Mouse (Mus musculus): Measurements from ENCODE around the gene Pard3b. TPM values are rescaled to one million over a fixed set of nuclear protein-coding genes. Genes with fewer than 3 reads are reported as not detected.

Pard3b gene
- polyA plus RNA-seq, 1 experiment from 2014 or later, result 1.6 TPM

- Histone ChIP-seq H3K4me1 (replicated peaks) (no peaks in the 10 kb centered on the region), H3K4me2 (no peak overlapping the region), H3K9ac (no peak overlapping the region), H3K4me3 (replicated peaks) (no peak overlapping the region), H3K9me3 (replicated peaks) (no peaks in the 10 kb centered on the region), H3K27ac (replicated peaks) (no peak overlapping the region), H3K36me3 (replicated peaks) (no peaks in the 10 kb centered on the region), H3K27me3 (no peaks in the 10 kb centered on the region)
- 52% methylated on average over 13 of the region's 13 CpGs for WGBS (ENCODE audit: insufficient replicate concordance)
- ATAC-seq (ENCODE audit: insufficient read depth), result no peak
Measured at GRCm38 (mm10) chr1:62564245-62565119, 925.9 kb downstream of the Pard3b start.

DNA sequence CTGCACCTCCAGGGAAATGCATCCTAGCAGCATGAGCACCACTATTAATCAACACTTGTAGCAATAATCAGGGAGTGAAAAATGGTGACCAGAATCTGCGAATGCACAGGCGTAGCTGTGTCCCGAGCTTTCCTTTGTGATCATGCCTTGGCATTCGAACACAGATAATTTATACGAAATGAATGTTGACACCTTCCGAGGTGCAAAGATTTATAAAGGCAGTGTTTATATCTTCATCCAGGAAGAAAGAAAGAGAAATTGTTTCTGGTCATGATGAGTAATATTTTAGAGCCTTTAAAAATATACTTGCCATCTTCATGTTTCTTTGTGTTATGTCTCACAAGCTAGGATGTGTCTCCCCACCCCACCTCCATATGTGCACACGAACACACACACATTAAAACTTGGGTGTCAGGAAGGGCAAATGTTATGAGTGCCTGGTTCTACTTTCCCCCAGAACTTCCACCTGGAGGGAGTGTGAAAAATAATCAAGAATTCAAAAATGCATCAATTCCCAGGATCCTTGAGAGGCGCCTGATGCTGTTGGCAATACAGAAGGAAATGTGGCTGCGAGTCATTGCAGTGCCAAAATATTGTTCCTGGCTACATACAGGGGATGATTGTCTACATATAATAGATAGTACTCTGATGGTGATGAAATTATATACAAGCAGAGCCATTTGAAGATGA, 926.6 kb downstream of the Pard3b start:
- WGBS (ENCODE audit: insufficient replicate concordance), result 70% methylated on average over 9 of the region's 9 CpGs

DNA sequence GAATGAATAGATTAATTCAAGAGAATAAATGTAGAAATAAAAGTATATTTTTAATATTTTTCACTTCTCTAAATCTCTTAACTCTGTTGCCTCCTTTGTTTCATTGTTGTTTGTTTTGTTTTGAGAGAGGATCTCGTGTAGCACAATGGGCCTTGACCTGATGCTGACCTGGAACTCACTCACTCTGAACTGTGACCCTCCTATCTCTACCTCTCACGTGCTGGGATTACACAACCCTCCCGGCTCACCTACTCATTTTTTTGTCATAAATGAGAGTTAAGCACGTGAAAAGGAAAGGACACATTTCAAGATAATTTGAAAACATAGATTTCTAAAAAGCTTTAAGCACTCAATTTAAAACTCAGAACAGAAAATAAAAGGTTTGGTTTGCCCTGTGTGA, 928.0 kb downstream of the Pard3b start:
- Histone ChIP-seq H3K4me3 (replicated peaks) (no peak overlapping the region), H3K36me3 (replicated peaks) (no peaks in the 10 kb centered on the region), H3K9ac (no peak overlapping the region), H3K9me3 (replicated peaks) (no peaks in the 10 kb centered on the region), H3K27ac (replicated peaks) (no peak overlapping the region), H3K4me2 (no peak overlapping the region), H3K4me1 (replicated peaks) (no peaks in the 10 kb centered on the region), H3K27me3 (no peaks in the 10 kb centered on the region)
- ATAC-seq (ENCODE audit: insufficient read depth), result no peak
- WGBS (ENCODE audit: insufficient replicate concordance), result 13% methylated on average over 4 of the region's 4 CpGs

More for the DNA sequence above, 926.6 kb downstream of the Pard3b start:
- Histone ChIP-seq H3K36me3 (replicated peaks) (no peaks in the 10 kb centered on the region), H3K9ac (no peak overlapping the region), H3K4me1 (replicated peaks) (no peaks in the 10 kb centered on the region), H3K27ac (replicated peaks) (no peak overlapping the region), H3K4me2 (no peak overlapping the region), H3K4me3 (replicated peaks) (no peak overlapping the region), H3K9me3 (replicated peaks) (no peaks in the 10 kb centered on the region), H3K27me3 (no peaks in the 10 kb centered on the region)
- no peak for ATAC-seq (ENCODE audit: insufficient read depth)

GRCm38 (mm10) chr1:62576939-62577590, 938.4 kb downstream of the Pard3b start:
- Histone ChIP-seq H3K4me2 (no peak overlapping the region), H3K9ac (no peak overlapping the region), H3K4me1 (replicated peaks) (no peaks in the 10 kb centered on the region), H3K27ac (replicated peaks) (no peak overlapping the region), H3K4me3 (replicated peaks) (no peak overlapping the region), H3K36me3 (replicated peaks) (no peaks in the 10 kb centered on the region), H3K9me3 (replicated peaks) (no peaks in the 10 kb centered on the region), H3K27me3 (no peaks in the 10 kb centered on the region)
- WGBS (ENCODE audit: insufficient replicate concordance), result 53% methylated on average over 3 of the region's 3 CpGs
- no peak for ATAC-seq (ENCODE audit: insufficient read depth)

DNA sequence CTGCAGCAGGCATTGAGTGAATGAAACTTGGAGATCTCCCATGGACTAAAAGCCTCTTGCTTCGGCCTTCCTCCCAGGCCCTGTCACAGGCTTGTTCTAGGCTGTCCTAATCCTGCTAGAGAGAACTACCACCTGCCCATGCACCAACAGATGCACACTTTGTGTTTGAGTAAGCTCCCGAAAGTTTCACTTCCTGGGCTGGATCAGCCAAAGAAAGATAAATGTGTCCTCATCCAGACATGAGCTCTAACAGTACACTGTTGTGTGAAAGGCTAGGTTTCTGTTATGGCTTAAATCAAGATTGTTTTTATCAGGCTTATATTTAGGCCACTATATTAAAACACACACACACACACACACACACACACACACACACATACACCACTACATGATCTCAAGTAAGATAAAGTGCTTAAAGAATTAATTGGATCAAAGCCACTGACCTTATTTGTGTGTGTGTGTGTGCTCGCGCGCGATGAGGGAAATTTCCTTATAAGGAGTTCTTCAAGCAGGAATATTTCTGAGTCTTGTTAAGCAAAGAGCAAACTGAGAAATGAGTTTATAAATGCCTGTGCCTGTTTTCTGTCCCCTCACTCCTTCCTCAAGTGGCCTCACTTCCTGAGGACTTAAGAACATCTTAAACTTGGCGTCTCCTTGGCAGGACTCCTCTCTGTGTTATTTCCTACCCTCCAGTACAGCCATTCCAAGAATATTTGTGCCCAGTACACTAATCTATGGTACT, 940.6 kb downstream of the Pard3b start:
- Histone ChIP-seq H3K4me2 (no peak overlapping the region), H3K27ac (replicated peaks) (no peak overlapping the region), H3K9me3 (replicated peaks) (no peaks in the 10 kb centered on the region), H3K9ac (no peak overlapping the region), H3K36me3 (replicated peaks) (no peaks in the 10 kb centered on the region), H3K27me3 (no peaks in the 10 kb centered on the region), H3K4me1 (replicated peaks) (no peaks in the 10 kb centered on the region), H3K4me3 (replicated peaks) (no peak overlapping the region)
- no peak for ATAC-seq (ENCODE audit: insufficient read depth)
- WGBS (ENCODE audit: insufficient replicate concordance), result 67% methylated on average over 7 of the region's 7 CpGs

DNA sequence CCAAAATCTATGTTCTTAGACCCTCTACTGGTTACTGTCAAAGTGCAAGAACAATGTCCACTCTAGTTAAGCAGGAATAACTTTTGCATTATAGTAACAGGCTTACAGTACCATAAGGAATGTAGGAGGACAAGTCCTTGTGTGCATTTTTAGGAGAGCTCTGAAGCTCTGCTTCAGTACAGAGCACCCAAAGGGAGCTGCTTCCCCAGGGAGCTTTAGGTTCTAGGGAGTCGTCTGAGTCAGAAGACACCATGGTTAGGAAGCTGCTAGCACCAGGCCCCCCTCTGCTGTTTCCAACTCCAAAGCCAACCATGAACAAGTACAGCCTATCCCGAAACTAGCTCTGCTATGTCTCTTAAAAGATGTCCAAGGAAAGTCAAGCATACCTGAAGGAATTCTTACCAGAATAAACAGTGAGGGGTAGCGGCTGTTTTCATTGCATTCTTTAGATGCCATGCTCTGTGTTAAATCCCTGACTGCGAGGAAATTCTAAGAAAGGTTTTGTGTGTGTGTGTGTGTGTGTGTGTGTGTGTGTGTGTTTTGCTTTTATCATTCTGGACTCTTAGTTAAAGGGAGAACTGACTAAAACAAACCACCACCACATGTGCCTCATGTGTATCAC, 941.8 kb downstream of the Pard3b start:
- Histone ChIP-seq H3K36me3 (replicated peaks) (no peaks in the 10 kb centered on the region), H3K27me3 (no peaks in the 10 kb centered on the region), H3K4me3 (replicated peaks) (no peak overlapping the region), H3K9me3 (replicated peaks) (no peaks in the 10 kb centered on the region), H3K9ac (no peak overlapping the region), H3K27ac (replicated peaks) (no peak overlapping the region), H3K4me2 (no peak overlapping the region), H3K4me1 (replicated peaks) (no peaks in the 10 kb centered on the region)
- 34% methylated on average over 4 of the region's 4 CpGs for WGBS (ENCODE audit: insufficient replicate concordance)
- ATAC-seq (ENCODE audit: insufficient read depth), result no peak

GRCm38 (mm10) chr1:62582476-62582875, 943.9 kb downstream of the Pard3b start:
- no peaks in the 10 kb centered on the region for H3K9me3 ChIP-seq (replicated peaks)
- H3K27me3 ChIP-seq, result no peaks in the 10 kb centered on the region
- no peak for ATAC-seq (ENCODE audit: insufficient read depth)
- no peak overlapping the region for H3K27ac ChIP-seq (replicated peaks)
- H3K4me1 ChIP-seq (replicated peaks), result no peaks in the 10 kb centered on the region
- no peak overlapping the region for H3K9ac ChIP-seq
- 65% methylated on average over 4 of the region's 4 CpGs for WGBS (ENCODE audit: insufficient replicate concordance)
- no peak overlapping the region for H3K4me3 ChIP-seq (replicated peaks)
- no peaks in the 10 kb centered on the region for H3K36me3 ChIP-seq (replicated peaks)
- no peak overlapping the region for H3K4me2 ChIP-seq

GRCm38 (mm10) chr1:62587536-62587935, 948.9 kb downstream of the Pard3b start:
- Histone ChIP-seq H3K9ac (no peak overlapping the region), H3K36me3 (replicated peaks) (no peaks in the 10 kb centered on the region), H3K4me3 (replicated peaks) (no peak overlapping the region), H3K9me3 (replicated peaks) (no peaks in the 10 kb centered on the region), H3K4me1 (replicated peaks) (no peaks in the 10 kb centered on the region), H3K4me2 (no peak overlapping the region), H3K27ac (replicated peaks) (no peak overlapping the region), H3K27me3 (no peaks in the 10 kb centered on the region)
- no peak for ATAC-seq (ENCODE audit: insufficient read depth)
- WGBS (ENCODE audit: insufficient replicate concordance), result 77% methylated on average over 6 of the region's 6 CpGs

- no peaks in the 10 kb centered on the region for H3K36me3 ChIP-seq (replicated peaks)
- H3K9ac ChIP-seq, result no peak overlapping the region
- no peaks in the 10 kb centered on the region for H3K4me1 ChIP-seq (replicated peaks)
- no peaks in the 10 kb centered on the region for H3K9me3 ChIP-seq (replicated peaks)
- no peak for ATAC-seq (ENCODE audit: insufficient read depth)
- H3K4me3 ChIP-seq (replicated peaks), result no peak overlapping the region
- 49% methylated on average over 6 of the region's 6 CpGs for WGBS (ENCODE audit: insufficient replicate concordance)
- no peaks in the 10 kb centered on the region for H3K27me3 ChIP-seq
- H3K4me2 ChIP-seq, result no peak overlapping the region
- no peak overlapping the region for H3K27ac ChIP-seq (replicated peaks)
Measured at GRCm38 (mm10) chr1:62591296-62592031, 952.8 kb downstream of the Pard3b start.

- no peak overlapping the region for H3K27ac ChIP-seq (replicated peaks)
- H3K27me3 ChIP-seq, result no peaks in the 10 kb centered on the region
- H3K9me3 ChIP-seq (replicated peaks), result no peaks in the 10 kb centered on the region
- H3K9ac ChIP-seq, result no peak overlapping the region
- H3K4me2 ChIP-seq, result no peak overlapping the region
- H3K4me3 ChIP-seq (replicated peaks), result no peak overlapping the region
- WGBS (ENCODE audit: insufficient replicate concordance), result 35% methylated on average over 3 of the region's 3 CpGs
- H3K36me3 ChIP-seq (replicated peaks), result no peaks in the 10 kb centered on the region
- ATAC-seq (ENCODE audit: insufficient read depth), result no peak
- no peaks in the 10 kb centered on the region for H3K4me1 ChIP-seq (replicated peaks)
Measured at GRCm38 (mm10) chr1:62595401-62595800, 956.8 kb downstream of the Pard3b start.
